Mouse (Mus musculus) neutrophil, adult 5-6 weeks (primary cell): Measurements from ENCODE around the gene Olfr1355. TPM values are rescaled to one million over a fixed set of nuclear protein-coding genes. Genes with fewer than 3 reads are reported as not detected.
"Not testable (repeated sequence)": the region's sequence is repeated elsewhere in the genome, so short reads cannot be mapped to it uniquely, and the experiment has no call there.

Experiments
- ATAC-seq: fragments of 151-379, 151-347 bp; 2 replicates; pipeline ENCODE4 v1.8.0; 2017; ENCODE audit warnings: mild to moderate bottlenecking, moderate TSS enrichment; ENCODE audit not compliant: insufficient number of reproducible peaks, poor library complexity, low FRiP score, severe bottlenecking; ENCODE audit errors: extremely low read depth
- total RNA-seq: library from RNA; stranded (forward); fragments of 200-1000 nt; gene quantifications from 2 replicates; pipeline ENCODE4 v1.2.3, GENCODE M21; 2017

The Olfr1355 gene
- total RNA-seq = not detected in 2 replicates

- no peak for ATAC-seq
Observed at GRCm38 (mm10) chr10:78875240-78875639, at the start of gene Olfr1355. TSS of gene Olfr1355 (plus strand) at chr10:78875540.

GRCm38 (mm10) chr10:78840456-78840855 is 34.9 kb upstream of the Olfr1355 start:
- ATAC-seq = not testable (repeated sequence)

DNA sequence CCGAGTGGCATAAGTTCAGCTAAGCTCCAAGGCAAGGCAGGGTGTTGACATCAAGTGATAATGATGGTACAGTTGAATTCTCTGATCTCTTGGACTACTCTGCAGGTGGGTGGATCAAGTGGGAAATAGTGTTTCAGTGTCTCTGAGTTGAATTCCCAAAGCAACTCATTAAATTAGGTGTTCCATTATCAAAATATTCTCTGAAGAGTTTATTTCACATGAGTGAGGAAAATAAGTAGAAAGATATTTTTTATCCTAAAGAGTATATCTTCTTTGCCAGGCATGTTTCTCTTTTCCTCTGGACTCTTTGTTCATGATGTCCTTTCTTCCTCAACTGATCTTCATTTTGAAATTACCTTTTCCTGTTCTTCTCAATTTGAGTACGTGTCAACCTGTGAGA is 23.3 kb upstream of the Olfr1355 start, which contains the start of gene Olfr1356:
Gene Olfr1356 (minus strand): TSS at position 101 of the 400 bp plus-strand sequence.
- ATAC-seq = no peak

DNA sequence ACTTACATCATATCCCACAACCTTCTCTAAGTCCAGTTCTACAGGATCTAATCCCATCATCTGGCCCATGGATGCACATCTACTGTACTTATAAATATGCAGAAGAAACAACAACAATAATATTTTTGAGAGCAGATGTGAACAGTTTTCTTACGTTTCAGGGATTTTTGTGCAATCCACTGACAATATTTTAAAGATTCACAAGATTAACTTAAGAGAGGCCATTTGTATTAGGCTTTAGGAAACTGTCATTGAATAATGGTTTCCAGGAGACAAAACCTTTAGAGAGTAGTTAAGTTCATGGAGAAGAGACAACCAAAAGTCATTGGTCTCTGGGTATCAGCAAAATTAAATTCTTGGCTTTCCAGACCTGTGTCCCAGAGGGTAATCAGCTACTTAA is 37.5 kb downstream of the Olfr1355 start, which contains the start of gene Olfr1354:
Gene Olfr1354 (plus strand): TSS at position 301 of the 400 bp plus-strand sequence.
- ATAC-seq = not testable (repeated sequence)

Other genes with a start within 250 kb of the Olfr1355 start
- gene Casp14, start 157.2 kb upstream of the Olfr1355 start, total RNA-seq = not detected in 2 replicates
- gene Ccdc105, start 122.5 kb upstream of the Olfr1355 start, total RNA-seq = not detected in 2 replicates
- not detected in 2 replicates for gene Slc1a6, start 95.0 kb upstream of the Olfr1355 start, total RNA-seq
- not detected in 2 replicates for gene Olfr1356, start 23.4 kb upstream of the Olfr1355 start, total RNA-seq
- gene Olfr1354, start 37.6 kb downstream of the Olfr1355 start, total RNA-seq = not detected in 2 replicates
- gene Olfr8, start 75.1 kb downstream of the Olfr1355 start, total RNA-seq = not detected in 2 replicates
- not detected in 2 replicates for gene Olfr1353, start 87.8 kb downstream of the Olfr1355 start, total RNA-seq
- not detected in 2 replicates for gene Olfr1352, start 105.5 kb downstream of the Olfr1355 start, total RNA-seq
- gene Olfr1351, start 136.9 kb downstream of the Olfr1355 start, total RNA-seq = not detected in 2 replicates
- not detected in 2 replicates for gene Olfr57, start 153.2 kb downstream of the Olfr1355 start, total RNA-seq
- gene 2610008E11Rik, start 222.1 kb downstream of the Olfr1355 start, total RNA-seq = 24.1 and 25.1 TPM in 2 replicates